Mouse (Mus musculus) lung, postnatal 0 days (tissue): ENCODE measurements around the gene Tbc1d2b.

ENCODE experiments used
- CTCF ChIP-seq: IDR thresholded peaks from 2 replicates; pipeline ENCODE4 v1.5.1; 2016; ENCODE audit warnings: antibody characterized with exemption, mild to moderate bottlenecking
- EP300 ChIP-seq: IDR thresholded peaks from 2 replicates; pipeline ENCODE4 v1.6.1; 2016; ENCODE audit warnings: antibody characterized with exemption, mild to moderate bottlenecking, control low read depth

- TF ChIP-seq CTCF (no peak), EP300 (no peak)
Measured at GRCm38 (mm10) chr9:90270193-90270943, at the start of gene Tbc1d2b.
